Mouse (Mus musculus) olfactory bulb, adult 2 months (tissue): ENCODE data around the gene Lonp1.

Experiments
- CTCF ChIP-seq: fragments of 200-500 bp; IDR thresholded peaks from 2 replicates; pipeline ENCODE4 v1.5.1; 2012; ENCODE audit warnings: low read depth, mild to moderate bottlenecking, low read length, moderate library complexity; ENCODE audit not compliant: insufficient read depth
- POLR2A ChIP-seq: fragments of 200-500 bp; IDR thresholded peaks from 2 replicates; pipeline ENCODE4 v1.6.1; 2012; ENCODE audit warnings: mild to moderate bottlenecking, low read depth, low read length, moderate library complexity; ENCODE audit not compliant: insufficient read depth

GRCm38 (mm10) chr17:56603186-56604069, 23.3 kb downstream of the Lonp1 start:
- TF ChIP-seq CTCF: no peak
- TF ChIP-seq POLR2A: no peak
